Mouse (Mus musculus): ENCODE results near the gene Cpsf3. TPM values are rescaled to one million over a fixed set of nuclear protein-coding genes. Genes with fewer than 3 reads are reported as not detected.

The Cpsf3 gene
- polyA plus RNA-seq, 1 experiment: 39.1 TPM

GRCm38 (mm10) chr12:21322296-21322695, 37.1 kb downstream of the Cpsf3 start:
- H3K27me3 ChIP-seq (ENCODE audit: control insufficient read depth, insufficient read depth, insufficient read length): no peaks in the 10 kb centered on the region
- no peaks in the 10 kb centered on the region for H3K79me2 ChIP-seq (ENCODE audit: control insufficient read depth, insufficient read depth)
- H3K36me3 ChIP-seq (ENCODE audit: control insufficient read depth, insufficient read depth): peaks cover 23% of the 10 kb centered on the region
- no peak overlapping the region for H3ac ChIP-seq (ENCODE audit: control insufficient read depth, insufficient read length, low read depth)
- no peaks in the 10 kb centered on the region for H3K79me3 ChIP-seq (ENCODE audit: low read depth)
- no peak overlapping the region for H3K4me3 ChIP-seq (ENCODE audit: insufficient read depth, poor library complexity, severe bottlenecking)
- TF ChIP-seq FOSL1 (IDR thresholded peaks at IDR 0.05; ENCODE audit: insufficient read depth, low read length, poor library complexity, severe bottlenecking) (no peak), MYOG (IDR thresholded peaks at IDR 0.05; ENCODE audit: control insufficient read depth, extremely low read depth, insufficient read length) (no peak), CEBPB (IDR thresholded peaks at IDR 0.05; ENCODE audit: low read depth) (no peak), MYOD1 (IDR thresholded peaks at IDR 0.05; ENCODE audit: control insufficient read depth, insufficient read length, low read depth) (no peak), MAX (IDR thresholded peaks at IDR 0.05) (no peak), CTCF (IDR thresholded peaks at IDR 0.05; ENCODE audit: control insufficient read depth, insufficient read depth, insufficient read length) (no peak), USF1 (IDR thresholded peaks at IDR 0.05; ENCODE audit: low read depth) (no peak)

GRCm38 (mm10) chr12:21322856-21323255, 37.7 kb downstream of the Cpsf3 start:
- peaks cover 25% of the 10 kb centered on the region for H3K36me3 ChIP-seq (ENCODE audit: control insufficient read depth, insufficient read depth)
- no peak overlapping the region for H3ac ChIP-seq (ENCODE audit: control insufficient read depth, insufficient read length, low read depth)
- H3K79me2 ChIP-seq (ENCODE audit: control insufficient read depth, insufficient read depth): no peaks in the 10 kb centered on the region
- no peak overlapping the region for H3K4me3 ChIP-seq (ENCODE audit: insufficient read depth, poor library complexity, severe bottlenecking)
- H3K79me3 ChIP-seq (ENCODE audit: low read depth): no peaks in the 10 kb centered on the region
- TF ChIP-seq MAX (IDR thresholded peaks at IDR 0.05): no peak
- no peaks in the 10 kb centered on the region for H3K27me3 ChIP-seq (ENCODE audit: control insufficient read depth, insufficient read depth, insufficient read length)

GRCm38 (mm10) chr12:21324101-21324500, 38.9 kb downstream of the Cpsf3 start:
- TF ChIP-seq MYOD1 (IDR thresholded peaks at IDR 0.05; ENCODE audit: control insufficient read depth, insufficient read length, low read depth) (no peak), CTCF (IDR thresholded peaks at IDR 0.05; ENCODE audit: control insufficient read depth, insufficient read depth, insufficient read length) (no peak), USF1 (IDR thresholded peaks at IDR 0.05; ENCODE audit: low read depth) (no peak), MYOG (IDR thresholded peaks at IDR 0.05; ENCODE audit: control insufficient read depth, extremely low read depth, insufficient read length) (no peak), CEBPB (IDR thresholded peaks at IDR 0.05; ENCODE audit: low read depth) (no peak), FOSL1 (IDR thresholded peaks at IDR 0.05; ENCODE audit: insufficient read depth, low read length, poor library complexity, severe bottlenecking) (no peak), MAX (IDR thresholded peaks at IDR 0.05) (no peak)
- Histone ChIP-seq H3ac (ENCODE audit: control insufficient read depth, insufficient read length, low read depth) (no peak overlapping the region), H3K4me3 (ENCODE audit: insufficient read depth, poor library complexity, severe bottlenecking) (no peak overlapping the region), H3K79me2 (ENCODE audit: control insufficient read depth, insufficient read depth) (no peaks in the 10 kb centered on the region), H3K36me3 (ENCODE audit: control insufficient read depth, insufficient read depth) (peaks cover 27% of the 10 kb centered on the region), H3K79me3 (ENCODE audit: low read depth) (no peaks in the 10 kb centered on the region), H3K27me3 (ENCODE audit: control insufficient read depth, insufficient read depth, insufficient read length) (no peaks in the 10 kb centered on the region)

GRCm38 (mm10) chr12:21325266-21325665, 40.1 kb downstream of the Cpsf3 start:
- H3ac ChIP-seq (ENCODE audit: control insufficient read depth, insufficient read length, low read depth): no peak overlapping the region
- no peaks in the 10 kb centered on the region for H3K27me3 ChIP-seq (ENCODE audit: control insufficient read depth, insufficient read depth, insufficient read length)
- TF ChIP-seq FOSL1 (IDR thresholded peaks at IDR 0.05; ENCODE audit: insufficient read depth, low read length, poor library complexity, severe bottlenecking): no peak
- TF ChIP-seq CEBPB (IDR thresholded peaks at IDR 0.05; ENCODE audit: low read depth): no peak
- no peak for TF ChIP-seq MAX (IDR thresholded peaks at IDR 0.05)
- no peak for TF ChIP-seq MYOD1 (IDR thresholded peaks at IDR 0.05; ENCODE audit: control insufficient read depth, insufficient read length, low read depth)
- TF ChIP-seq MYOG (IDR thresholded peaks at IDR 0.05; ENCODE audit: control insufficient read depth, extremely low read depth, insufficient read length): no peak
- no peak for TF ChIP-seq CTCF (IDR thresholded peaks at IDR 0.05; ENCODE audit: control insufficient read depth, insufficient read depth, insufficient read length)
- no peak for TF ChIP-seq USF1 (IDR thresholded peaks at IDR 0.05; ENCODE audit: low read depth)
- no peaks in the 10 kb centered on the region for H3K79me2 ChIP-seq (ENCODE audit: control insufficient read depth, insufficient read depth)
- H3K4me3 ChIP-seq (ENCODE audit: insufficient read depth, poor library complexity, severe bottlenecking): no peak overlapping the region
- no peaks in the 10 kb centered on the region for H3K79me3 ChIP-seq (ENCODE audit: low read depth)
- peaks cover 35% of the 10 kb centered on the region for H3K36me3 ChIP-seq (ENCODE audit: control insufficient read depth, insufficient read depth)

- Histone ChIP-seq H3K79me2 (ENCODE audit: control insufficient read depth, insufficient read depth) (no peaks in the 10 kb centered on the region), H3K79me3 (ENCODE audit: low read depth) (no peaks in the 10 kb centered on the region), H3ac (ENCODE audit: control insufficient read depth, insufficient read length, low read depth) (no peak overlapping the region), H3K27me3 (ENCODE audit: control insufficient read depth, insufficient read depth, insufficient read length) (no peaks in the 10 kb centered on the region), H3K36me3 (ENCODE audit: control insufficient read depth, insufficient read depth) (peaks cover 35% of the 10 kb centered on the region), H3K4me3 (ENCODE audit: insufficient read depth, poor library complexity, severe bottlenecking) (no peak overlapping the region)
- no peak for TF ChIP-seq MAX (IDR thresholded peaks at IDR 0.05)
- TF ChIP-seq FOSL1 (IDR thresholded peaks at IDR 0.05; ENCODE audit: insufficient read depth, low read length, poor library complexity, severe bottlenecking): no peak
- no peak for TF ChIP-seq CTCF (IDR thresholded peaks at IDR 0.05; ENCODE audit: control insufficient read depth, insufficient read depth, insufficient read length)
- TF ChIP-seq MYOD1 (IDR thresholded peaks at IDR 0.05; ENCODE audit: control insufficient read depth, insufficient read length, low read depth): no peak
- no peak for TF ChIP-seq MYOG (IDR thresholded peaks at IDR 0.05; ENCODE audit: control insufficient read depth, extremely low read depth, insufficient read length)
- TF ChIP-seq CEBPB (IDR thresholded peaks at IDR 0.05; ENCODE audit: low read depth): no peak
- no peak for TF ChIP-seq USF1 (IDR thresholded peaks at IDR 0.05; ENCODE audit: low read depth)
These were observed 41.1 kb downstream of the Cpsf3 start for GRCm38 (mm10) chr12:21326325-21326724.

- TF ChIP-seq MYOG (IDR thresholded peaks at IDR 0.05; ENCODE audit: control insufficient read depth, extremely low read depth, insufficient read length): no peak
- TF ChIP-seq FOSL1 (IDR thresholded peaks at IDR 0.05; ENCODE audit: insufficient read depth, low read length, poor library complexity, severe bottlenecking): no peak
- TF ChIP-seq CEBPB (IDR thresholded peaks at IDR 0.05; ENCODE audit: low read depth): no peak
- TF ChIP-seq MYOD1 (IDR thresholded peaks at IDR 0.05; ENCODE audit: control insufficient read depth, insufficient read length, low read depth): no peak
- H3K4me3 ChIP-seq (ENCODE audit: insufficient read depth, poor library complexity, severe bottlenecking): no peak overlapping the region
- H3K79me2 ChIP-seq (ENCODE audit: control insufficient read depth, insufficient read depth): no peaks in the 10 kb centered on the region
- H3K27me3 ChIP-seq (ENCODE audit: control insufficient read depth, insufficient read depth, insufficient read length): no peaks in the 10 kb centered on the region
- peaks cover 49% of the 10 kb centered on the region for H3K36me3 ChIP-seq (ENCODE audit: control insufficient read depth, insufficient read depth)
- H3ac ChIP-seq (ENCODE audit: control insufficient read depth, insufficient read length, low read depth): no peak overlapping the region
- no peaks in the 10 kb centered on the region for H3K79me3 ChIP-seq (ENCODE audit: low read depth)
These were observed 44.6 kb downstream of the Cpsf3 start for GRCm38 (mm10) chr12:21329661-21330400.
